Mouse (Mus musculus): ENCODE results near the gene Cd300ld5.
"Not testable (repeated sequence)": the region's sequence is repeated elsewhere in the genome, so short reads cannot be mapped to it uniquely, and the experiment has no call there.

Cd300ld5 gene

DNA sequence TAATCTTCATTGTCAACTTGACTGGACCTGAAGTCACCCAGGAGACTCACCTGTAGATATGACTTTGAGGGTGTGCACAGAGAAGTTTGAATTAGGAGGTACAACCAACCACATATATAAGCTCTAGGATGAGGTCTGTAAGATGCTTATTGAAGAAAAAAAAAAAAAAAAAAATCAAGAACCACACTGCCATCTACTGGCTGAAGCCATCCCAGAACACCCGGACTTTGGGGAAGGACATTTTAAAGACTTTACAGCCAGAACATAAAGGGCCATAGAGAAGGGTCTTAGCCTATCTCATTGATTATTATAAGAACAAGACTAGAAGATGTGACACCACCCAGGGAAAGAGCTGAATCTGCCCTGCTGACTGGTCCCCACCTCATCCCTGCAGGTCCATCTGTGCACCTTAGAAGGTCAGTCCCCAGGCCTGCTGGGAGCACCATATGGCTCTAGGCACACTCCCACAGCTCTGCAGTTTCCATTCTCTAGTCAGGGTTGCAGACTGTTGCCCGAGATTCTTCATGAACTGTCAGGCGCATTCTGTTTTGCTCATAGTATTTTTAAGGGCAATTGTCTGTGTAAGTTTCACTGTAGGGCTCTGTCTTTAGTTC lies 11.8 kb upstream of the Cd300ld5 start:
- CTCF ChIA-PET = interaction anchor here (0.6 to 0.7 kb wide), 4 partner anchors 16 to 346 kb away, joined by 4 to 11 read pairs (median 8); no protein-coding TSS in a partner anchor

DNA sequence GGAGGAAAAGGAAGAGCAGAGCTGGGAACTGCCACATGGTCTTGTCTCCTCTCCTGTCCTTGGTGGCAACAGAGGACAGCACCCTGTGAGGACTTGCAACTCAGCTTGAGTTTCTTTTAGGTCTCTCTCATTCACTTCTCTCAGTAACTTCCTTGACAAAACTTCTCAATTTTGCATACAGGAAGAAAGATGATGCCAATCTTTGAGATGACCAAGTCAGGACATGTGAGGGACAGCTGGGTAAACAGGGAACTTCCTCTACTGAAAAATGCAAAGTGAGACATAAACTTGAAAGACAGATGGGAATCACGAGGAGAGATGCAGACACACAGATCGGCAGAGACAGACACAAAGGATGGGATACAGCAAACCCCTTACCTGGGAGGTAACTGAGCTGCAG lies 10.7 kb upstream of the Cd300ld5 start, which contains the start of gene Cd300ld3:
Cd300ld3 (minus strand) TSS at position 151 of the 400 bp plus-strand sequence.
- CTCF ChIA-PET = no interaction called here

DNA sequence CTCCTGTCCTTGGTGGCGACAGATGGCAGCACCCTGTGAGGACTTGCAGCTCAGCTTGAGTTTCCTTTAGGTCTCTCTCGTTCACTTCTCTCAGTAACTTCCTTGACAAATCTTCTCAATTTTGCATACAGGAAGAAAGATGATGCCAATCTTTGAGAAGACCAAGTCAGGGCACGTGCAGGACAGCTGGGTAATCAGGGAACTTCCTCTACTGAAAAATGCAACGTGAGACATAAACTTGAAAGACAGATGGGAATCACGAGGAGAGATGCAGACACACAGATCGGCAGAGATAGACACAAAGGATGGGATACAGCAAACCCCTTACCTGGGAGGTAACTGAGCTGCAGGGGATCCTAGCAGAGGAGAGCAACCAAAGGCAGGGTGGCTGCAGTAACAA lies 10.7 kb downstream of the Cd300ld5 start, which contains the start of gene Cd300ld4:
Cd300ld4 (minus strand) TSS at position 101 of the 400 bp plus-strand sequence.
- CTCF ChIA-PET = not testable (repeated sequence)

DNA sequence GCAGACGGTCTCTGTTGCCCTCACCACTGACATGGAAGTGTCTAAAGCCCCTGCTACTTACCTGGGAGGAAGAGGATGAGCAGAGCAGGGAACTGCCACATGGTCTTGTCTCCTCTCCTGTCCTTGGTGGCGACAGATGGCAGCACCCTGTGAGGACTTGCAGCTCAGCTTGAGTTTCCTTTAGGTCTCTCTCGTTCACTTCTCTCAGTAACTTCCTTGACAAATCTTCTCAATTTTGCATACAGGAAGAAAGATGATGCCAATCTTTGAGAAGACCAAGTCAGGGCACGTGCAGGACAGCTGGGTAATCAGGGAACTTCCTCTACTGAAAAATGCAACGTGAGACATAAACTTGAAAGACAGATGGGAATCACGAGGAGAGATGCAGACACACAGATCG lies 21.5 kb downstream of the Cd300ld5 start, which contains the start of gene Cd300ld2:
Cd300ld2 (minus strand) TSS at position 101 of the 400 bp plus-strand sequence.
- CTCF ChIA-PET = not testable (repeated sequence)

DNA sequence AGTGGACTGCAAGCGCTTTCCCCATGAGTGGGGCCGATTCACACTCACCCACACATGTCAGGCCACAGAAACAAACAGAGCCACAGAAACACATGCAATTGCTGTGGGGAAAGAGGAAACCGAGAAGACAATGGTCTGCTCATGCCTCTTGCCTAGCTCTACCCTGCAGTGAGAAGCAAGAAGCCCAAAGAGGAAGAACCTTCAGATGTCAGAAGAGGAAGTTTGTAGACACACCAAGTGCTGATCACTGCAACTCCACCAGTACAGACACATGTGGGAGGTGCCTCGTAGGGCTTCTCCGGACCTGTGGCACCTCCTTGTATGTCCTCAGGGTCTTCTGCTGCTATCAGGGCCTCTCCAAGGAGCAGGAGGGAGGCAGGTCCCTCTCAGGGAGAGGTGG lies 33.5 kb downstream of the Cd300ld5 start:
- CTCF ChIA-PET = no interaction called here

DNA sequence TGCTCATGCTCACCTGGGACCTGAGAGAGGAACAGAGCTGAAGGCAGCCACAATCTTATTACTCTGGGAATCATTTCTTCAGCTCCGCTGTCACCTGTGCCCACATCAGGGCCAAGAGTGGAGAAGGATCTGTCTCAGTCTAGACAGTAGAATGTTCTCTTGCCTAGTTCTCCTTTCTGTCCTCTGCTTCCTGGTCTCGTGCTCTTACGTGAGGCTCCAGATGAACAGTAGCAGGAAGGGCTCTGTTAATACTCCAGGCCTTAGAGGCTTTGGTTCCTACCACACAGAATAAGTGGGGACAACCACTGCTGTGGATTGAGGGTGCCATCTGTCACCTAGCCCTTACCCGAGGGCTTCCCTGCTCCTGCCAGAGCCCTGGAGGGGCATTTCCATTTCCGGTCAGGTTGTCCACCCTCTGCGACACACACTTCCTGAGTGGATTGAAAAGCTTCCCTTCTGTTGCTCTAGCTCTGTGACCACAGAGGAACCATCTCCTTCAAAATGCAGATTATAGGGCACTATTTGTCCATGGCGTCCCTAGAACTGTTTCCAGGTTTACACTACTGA lies 36.0 kb downstream of the Cd300ld5 start, which contains the start of gene Cd300c2:
Cd300c2 (minus strand) TSS at position 407 of the 567 bp plus-strand sequence.
- CTCF ChIA-PET = interaction anchor here (0.7 kb wide), 1 partner anchor 59 kb away, joined by 4 read pairs; no protein-coding TSS in a partner anchor

- CTCF ChIA-PET = no interaction called here
These were observed 47.8 kb downstream of the Cd300ld5 start, which contains the start of gene Cd300ld for GRCm38 (mm10) chr11:114989793-114990192. Gene Cd300ld, minus strand, starts transcription at chr11:114989922.

DNA sequence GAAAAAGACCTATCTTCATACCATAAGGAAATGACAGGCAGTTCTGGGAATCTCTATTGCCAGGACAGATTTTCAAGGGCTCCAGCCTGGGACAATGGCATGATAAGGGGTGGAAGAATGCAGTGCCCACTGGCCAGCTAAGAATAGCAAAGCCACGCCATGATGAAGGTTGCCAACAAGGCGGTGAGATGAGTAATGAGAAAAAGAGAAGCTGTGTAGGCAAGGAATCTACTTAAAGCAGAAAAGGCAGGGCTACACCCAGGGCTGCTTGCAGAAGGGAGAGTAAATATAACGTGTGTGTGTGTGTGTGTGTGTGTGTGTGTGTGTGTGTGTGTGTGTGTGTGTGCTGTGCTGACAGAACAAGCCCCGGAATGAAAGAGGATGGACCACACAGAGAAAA lies 55.7 kb downstream of the Cd300ld5 start:
- CTCF ChIA-PET = no interaction called here
